Mouse (Mus musculus) G1E (cell line): ENCODE measurements at regions not wholly inside any gene's neighbourhood (a gene's known extent, or its start where the extent isn't known, plus 50 kb on each side); places are given as distances from the start of the nearest gene placed in this dataset.

Experiments
- ATAC-seq: 2 replicates; pipeline ENCODE4 v1.8.0; 2016; ENCODE audit warnings: mild to moderate bottlenecking; ENCODE audit not compliant: insufficient number of reproducible peaks, poor library complexity, low FRiP score, severe bottlenecking; ENCODE audit errors: extremely low read depth
- DNase-seq: peaks from one replicate; pipeline ENCODE4 v3.0.0; 2012; ENCODE audit warnings: low spot score
- H3K27me3 ChIP-seq: 2 replicates; pipeline ENCODE4 v1.6.1; 2012; ENCODE audit warnings: mild to moderate bottlenecking, low read length, inconsistent platforms; ENCODE audit not compliant: insufficient read depth
- H3K36me3 ChIP-seq: replicated peaks from 2 replicates; pipeline ENCODE3; 2012; ENCODE audit warnings: mild to moderate bottlenecking, inconsistent platforms
- H3K4me1 ChIP-seq: 2 replicates; pipeline ENCODE4 v1.6.1; 2012; ENCODE audit warnings: low read depth, low read length, inconsistent platforms, mixed read lengths; ENCODE audit not compliant: insufficient read depth
- H3K4me3 ChIP-seq: 2 replicates; pipeline ENCODE4 v1.5.1; 2012; ENCODE audit warnings: low read depth, mild to moderate bottlenecking, inconsistent platforms, low read length, moderate library complexity, mixed read lengths
- H3K9me3 ChIP-seq: replicated peaks from 2 replicates; pipeline ENCODE4 v1.6.1; 2012; ENCODE audit warnings: inconsistent platforms
- CTCF ChIP-seq: IDR thresholded peaks from 2 replicates; pipeline ENCODE4 v1.5.1; 2012; ENCODE audit warnings: low read depth, low read length, inconsistent platforms, mixed read lengths
- GATA1 ChIP-seq: IDR thresholded peaks from 2 replicates; pipeline ENCODE4 v1.6.1; 2012; ENCODE audit warnings: borderline replicate concordance, low read length, inconsistent platforms, mixed read lengths
- GATA2 ChIP-seq: IDR thresholded peaks from 2 replicates; pipeline ENCODE4 v1.6.1; 2012; ENCODE audit warnings: low read depth, low read length, inconsistent platforms, borderline replicate concordance
- POLR2AphosphoS5 ChIP-seq: IDR thresholded peaks from 2 replicates; pipeline ENCODE4 v1.6.1; 2012; ENCODE audit warnings: low read depth, low read length, inconsistent platforms; ENCODE audit not compliant: insufficient replicate concordance
- TAL1 ChIP-seq: conservative IDR thresholded peaks from 2 replicates; pipeline ENCODE4 v1.6.1; 2012; ENCODE audit warnings: low read depth, low read length, inconsistent platforms, mixed read lengths

- ATAC-seq, result no peak
- no peak for TF ChIP-seq CTCF
- no peak for TF ChIP-seq TAL1
- no peak for TF ChIP-seq GATA1
- TF ChIP-seq GATA2, result no peak
- TF ChIP-seq POLR2AphosphoS5, result no peak
Observed at GRCm38 (mm10) chr8:41795625-41796024, 378.8 kb upstream of the Frg1 start.

DNA sequence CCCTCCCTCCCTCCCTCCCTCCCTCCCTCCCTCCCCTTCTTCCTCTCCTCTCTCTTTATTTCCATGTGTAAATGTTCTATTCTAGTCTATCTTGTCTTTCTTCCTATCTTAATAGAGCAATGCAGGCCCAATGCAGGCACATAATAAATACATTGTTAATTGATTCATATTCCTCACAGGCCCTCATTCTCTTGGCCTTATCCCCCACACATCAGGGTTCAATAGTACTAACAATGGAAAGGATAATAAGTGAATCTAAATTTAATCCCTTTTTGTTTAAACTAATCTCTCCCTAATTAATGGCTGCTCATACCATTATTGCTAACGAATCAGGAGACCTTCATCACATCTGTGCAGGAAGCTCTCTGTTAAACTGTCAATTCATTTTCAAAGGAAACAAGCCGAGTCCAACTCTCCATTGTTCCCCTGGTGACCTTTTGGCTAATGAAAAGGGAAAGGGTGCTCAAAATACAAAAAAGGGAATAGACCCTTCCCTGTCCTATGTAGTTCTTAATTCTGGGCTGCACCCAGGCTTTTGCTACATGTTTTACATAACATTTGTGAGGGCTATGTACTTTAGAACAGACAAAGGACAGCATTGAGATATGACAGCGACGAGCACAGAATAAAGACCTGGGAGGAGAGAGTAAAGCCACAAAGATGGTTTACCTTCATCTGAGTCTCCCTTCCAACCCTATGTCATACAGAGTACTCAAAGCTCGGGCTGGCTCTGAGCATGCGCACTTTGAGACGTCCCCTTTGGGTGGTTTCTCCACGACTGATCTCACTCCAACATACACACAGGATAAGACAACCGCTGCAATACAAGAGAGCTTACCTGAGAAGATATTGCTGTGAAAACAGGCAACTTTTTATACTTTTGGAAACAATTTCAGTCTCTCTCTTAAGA lies 370.3 kb upstream of the Frg1 start:
- H3K4me1 ChIP-seq, result no peaks in the 10 kb centered on the region
- ATAC-seq (no peak), DNase-seq (no peak)
- TF ChIP-seq POLR2AphosphoS5 (no peak), GATA2 (no peak), GATA1 (no peak), CTCF (no peak), TAL1 (no peak)
- no peaks in the 10 kb centered on the region for H3K9me3 ChIP-seq
- H3K36me3 ChIP-seq, result no peaks in the 10 kb centered on the region
- no peaks in the 10 kb centered on the region for H3K27me3 ChIP-seq
- H3K4me3 ChIP-seq, result no peak overlapping the region

More at GRCm38 (mm10) chr8:41795625-41796024, 378.8 kb upstream of the Frg1 start:
- H3K36me3 ChIP-seq, result no peaks in the 10 kb centered on the region
- no peaks in the 10 kb centered on the region for H3K27me3 ChIP-seq
- DNase-seq, result no peak
- H3K4me3 ChIP-seq, result no peak overlapping the region
- H3K4me1 ChIP-seq, result no peaks in the 10 kb centered on the region
- H3K9me3 ChIP-seq, result no peaks in the 10 kb centered on the region

- Histone ChIP-seq H3K4me3 (no peak overlapping the region), H3K27me3 (no peaks in the 10 kb centered on the region), H3K4me1 (no peaks in the 10 kb centered on the region), H3K9me3 (no peaks in the 10 kb centered on the region), H3K36me3 (no peaks in the 10 kb centered on the region)
- TF ChIP-seq GATA2, result no peak
- no peak for TF ChIP-seq CTCF
- DNase-seq (no peak), ATAC-seq (no peak)
Observed at GRCm38 (mm10) chr8:41785977-41786376, 369.1 kb upstream of the Frg1 start.

- DNase-seq (no peak), ATAC-seq (no peak)
- TF ChIP-seq GATA1 (no peak), CTCF (no peak), GATA2 (no peak), POLR2AphosphoS5 (no peak), TAL1 (no peak)
- Histone ChIP-seq H3K9me3 (no peaks in the 10 kb centered on the region), H3K4me3 (no peak overlapping the region), H3K4me1 (no peaks in the 10 kb centered on the region), H3K27me3 (no peaks in the 10 kb centered on the region), H3K36me3 (no peaks in the 10 kb centered on the region)
Observed at GRCm38 (mm10) chr8:41782837-41783236, 366.0 kb upstream of the Frg1 start.

GRCm38 (mm10) chr8:41779459-41779858 lies 362.6 kb upstream of the Frg1 start:
- Histone ChIP-seq H3K4me1 (no peaks in the 10 kb centered on the region), H3K27me3 (no peaks in the 10 kb centered on the region), H3K9me3 (no peaks in the 10 kb centered on the region), H3K36me3 (no peaks in the 10 kb centered on the region), H3K4me3 (no peak overlapping the region)
- ATAC-seq (no peak), DNase-seq (no peak)
- TF ChIP-seq GATA2 (no peak), CTCF (no peak), POLR2AphosphoS5 (no peak), TAL1 (no peak), GATA1 (no peak)

- H3K36me3 ChIP-seq, result no peaks in the 10 kb centered on the region
- H3K4me1 ChIP-seq, result no peaks in the 10 kb centered on the region
Observed at GRCm38 (mm10) chr8:41771729-41772128, 354.9 kb upstream of the Frg1 start.

More at GRCm38 (mm10) chr8:41771729-41772128, 354.9 kb upstream of the Frg1 start:
- Histone ChIP-seq H3K27me3 (no peaks in the 10 kb centered on the region), H3K4me3 (no peak overlapping the region), H3K9me3 (no peaks in the 10 kb centered on the region)
- DNase-seq (no peak), ATAC-seq (no peak)
- no peak for TF ChIP-seq GATA2
- no peak for TF ChIP-seq CTCF
- no peak for TF ChIP-seq TAL1
- no peak for TF ChIP-seq GATA1
- no peak for TF ChIP-seq POLR2AphosphoS5
